Mouse (Mus musculus) spleen, adult 2 months (tissue): ENCODE results near the gene Pak4.

Experiments used
- CTCF ChIP-seq: fragments of 200-500 bp; IDR thresholded peaks from 2 replicates; pipeline ENCODE4 v1.5.1; 2011; ENCODE audit warnings: mild to moderate bottlenecking, inconsistent platforms; ENCODE audit not compliant: insufficient read depth, insufficient read length, insufficient replicate concordance; ENCODE audit errors: extremely low read depth
- POLR2A ChIP-seq: fragments of 200-500 bp; IDR thresholded peaks from 2 replicates; pipeline ENCODE4 v1.6.1; 2011; ENCODE audit warnings: low read depth, low read length, inconsistent platforms

DNA sequence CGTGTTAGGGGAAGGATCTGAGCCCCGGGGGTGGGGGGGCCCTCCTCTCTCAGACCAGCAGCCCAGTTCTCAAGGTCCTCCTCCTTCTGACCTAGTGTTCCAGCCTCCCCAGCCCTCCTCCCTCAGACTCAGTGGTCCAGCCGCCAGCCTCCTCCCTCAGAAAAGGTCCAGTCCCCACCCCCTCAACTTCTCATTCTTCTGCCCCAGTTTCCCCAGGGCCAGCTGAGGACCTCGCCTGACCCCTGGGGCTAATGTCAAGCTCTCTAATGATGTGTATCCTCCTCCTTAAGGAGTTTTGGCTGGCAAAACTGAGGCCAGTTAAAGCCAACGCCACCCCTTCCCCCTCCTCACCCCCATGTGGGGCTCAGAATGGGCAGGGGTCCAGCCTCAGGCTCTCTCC is 50.8 kb downstream of the Pak4 start, which contains the start of gene Nccrp1:
- TF ChIP-seq CTCF (no peak), POLR2A (no peak)
